Mouse (Mus musculus) left cerebral cortex, adult 18-20 months (tissue): Measurements from ENCODE around the gene Coro1b. TPM values are rescaled to one million over a fixed set of nuclear protein-coding genes. Genes with fewer than 3 reads are reported as not detected.

ENCODE experiments used
- DNase-seq, 2 experiments: peaks; one replicate each; pipeline ENCODE4 v3.0.0; 2021 to 2022; ENCODE audit warnings: low spot score in 2 of 2, mixed read lengths in 1 of 2
- long read RNA-seq, 2 experiments: library from polyadenylated mRNA; stranded (forward); transcript quantifications; one replicate each; pipeline ENCODE4 v2.0.0; 2021
- total RNA-seq, 2 experiments: library from RNA; stranded (reverse); gene quantifications; 2 replicates each; pipeline ENCODE4 v1.2.3; 2021

Coro1b gene
- total RNA-seq: 10 to 100 TPM; 77.9 to 81.3 TPM
- long read RNA-seq, experiment 1, transcript Coro1b-201 (11 exons, 1,888 nt): major isoform, 21 of 86 reads
- long read RNA-seq, experiment 1, partial matches to known transcripts: 10 of 86 reads
- long read RNA-seq, experiment 1, other reads (novel, unspliced or antisense): 55 of 86 reads
- long read RNA-seq, experiment 2, transcript Coro1b-201 (11 exons, 1,888 nt): major isoform, 14 of 76 reads
- long read RNA-seq, experiment 2, partial matches to known transcripts: 12 of 76 reads
- long read RNA-seq, experiment 2, other reads (novel, unspliced or antisense): 50 of 76 reads

DNA sequence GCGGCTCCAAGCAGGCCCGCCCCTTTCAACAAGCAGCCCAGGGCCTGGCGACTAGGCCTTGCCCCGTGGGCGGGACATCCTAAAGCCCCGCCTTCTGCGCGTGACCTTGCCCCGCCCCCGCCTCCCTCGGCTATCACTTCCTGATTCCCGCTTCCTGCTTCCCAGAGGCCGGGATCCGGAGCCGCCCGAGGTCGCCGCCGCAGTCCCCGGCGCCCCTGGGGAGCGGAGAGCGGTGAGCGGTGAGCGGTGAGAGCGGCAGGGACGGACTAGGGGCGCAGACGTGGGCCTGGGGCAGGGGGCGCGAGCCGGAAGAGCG, at the start of gene Coro1b:
Gene Coro1b (plus strand): TSS at position 129 of the 316 bp plus-strand sequence.
- DNase-seq: peak; percentile 92 to 95

DNA sequence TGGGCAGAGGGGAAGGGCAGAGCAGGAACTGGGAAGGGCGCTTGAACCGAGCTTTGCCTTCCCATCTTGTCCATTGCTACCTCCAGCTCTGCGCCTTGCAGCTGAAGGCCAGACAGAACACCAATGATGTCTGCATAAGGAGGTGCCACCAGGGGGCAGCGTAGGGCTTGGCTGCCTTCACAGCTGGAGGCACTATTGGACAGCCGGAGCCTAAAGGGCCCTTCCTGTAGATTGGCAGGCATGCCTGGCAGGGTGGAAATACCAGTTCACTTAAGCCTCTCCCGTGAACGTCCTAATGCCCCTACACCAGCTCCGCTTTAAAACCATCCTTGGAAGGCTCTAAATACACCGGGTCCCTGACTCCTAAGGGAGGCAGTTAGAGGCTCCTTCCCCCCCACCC, 49.4 kb upstream of the Coro1b start:
- DNase-seq: peak; percentile 89 to 93

DNA sequence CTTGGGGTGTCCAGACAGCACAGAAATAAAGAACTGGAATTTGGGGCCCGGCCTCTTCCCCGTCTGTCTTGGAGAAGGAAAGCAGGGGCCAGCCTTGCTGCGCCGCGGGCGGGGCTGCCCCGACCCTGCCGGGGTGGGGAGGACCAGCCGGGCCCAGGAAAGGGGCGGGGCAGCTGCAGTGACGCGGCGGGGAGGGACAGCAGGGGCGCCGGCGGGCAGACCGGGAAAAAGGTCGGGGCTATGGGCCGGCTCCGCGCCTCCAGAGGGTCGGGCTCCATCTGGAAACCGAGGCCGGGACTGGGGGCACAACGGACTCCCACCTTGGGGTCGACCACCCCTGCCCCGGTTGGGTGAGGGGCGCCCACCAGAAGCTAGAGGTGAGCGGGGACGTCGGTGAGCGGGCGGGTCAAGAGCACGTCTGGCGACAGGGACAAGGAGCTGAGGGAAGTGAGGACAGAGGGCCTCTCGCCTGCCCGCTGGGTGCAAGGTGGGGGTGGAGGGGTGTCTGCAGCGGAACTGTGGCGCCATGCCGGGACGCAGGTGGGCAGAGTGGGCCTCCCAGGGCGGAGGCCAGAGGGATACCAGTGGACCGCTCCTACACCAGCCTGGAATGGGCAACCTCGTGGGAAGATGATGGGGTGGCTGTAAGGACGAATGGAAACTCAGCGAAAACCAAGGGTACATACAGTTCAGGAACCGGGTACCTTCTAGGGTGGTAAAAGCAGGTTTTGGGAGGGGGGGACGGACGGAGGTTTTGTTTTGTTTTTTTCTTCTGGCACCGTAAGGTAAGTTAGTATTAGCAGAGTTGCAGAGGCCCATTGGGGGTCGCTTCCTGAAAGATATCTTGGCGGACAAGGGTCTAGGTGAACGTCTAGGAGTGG, 48.3 kb upstream of the Coro1b start, which contains the start of gene Pitpnm1:
Gene Pitpnm1 (plus strand): TSS at position 162 of the 881 bp plus-strand sequence.
- peak; percentile 35 to 72 for DNase-seq

DNA sequence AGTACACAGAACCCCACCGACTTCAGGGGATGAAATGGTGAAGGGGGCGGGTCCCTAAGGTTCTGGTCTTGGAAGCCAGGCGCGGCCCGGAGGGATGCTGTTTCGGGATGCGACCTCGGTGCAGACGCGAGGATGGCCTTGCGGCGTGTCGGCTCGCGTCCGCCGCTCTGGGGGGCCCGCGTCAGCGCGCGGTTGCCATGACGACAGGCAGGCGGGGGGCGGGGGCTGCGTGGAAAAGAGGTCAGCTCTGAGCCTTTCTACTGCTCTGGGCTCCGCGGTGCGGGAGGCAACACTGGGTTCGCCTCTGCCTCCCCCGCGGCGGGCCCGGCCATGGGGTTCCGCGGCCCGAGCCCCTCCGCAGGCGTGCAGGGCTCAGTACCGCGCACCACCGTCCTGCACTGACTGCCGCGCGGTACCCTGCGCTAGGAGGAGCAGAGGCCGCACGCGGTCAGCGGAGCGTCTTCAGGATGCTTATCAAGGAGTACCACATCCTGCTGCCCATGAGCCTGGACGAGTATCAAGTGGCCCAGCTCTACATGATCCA, 47.6 kb upstream of the Coro1b start:
- DNase-seq: peak; percentile 72 to 78

DNA sequence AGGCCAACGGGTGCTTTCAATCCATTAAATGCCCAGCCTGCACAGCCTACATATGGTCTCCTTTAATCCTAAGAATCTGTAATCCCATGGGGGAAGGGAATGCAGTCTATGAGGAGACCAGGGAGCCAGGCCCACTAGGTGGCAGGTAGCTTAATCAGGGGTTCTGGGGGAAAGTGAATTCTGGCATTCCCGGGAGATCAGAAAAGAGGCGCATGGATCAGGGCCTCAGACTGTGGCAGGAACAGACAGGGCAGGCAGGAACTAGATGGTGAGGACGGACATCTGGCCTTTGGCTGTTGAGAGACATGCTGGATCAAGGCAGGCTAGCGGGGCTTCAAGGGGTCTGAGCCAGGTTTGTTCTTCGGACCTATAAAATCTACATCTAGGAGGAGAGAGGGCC, 47.0 kb upstream of the Coro1b start:
- DNase-seq: no peak

DNA sequence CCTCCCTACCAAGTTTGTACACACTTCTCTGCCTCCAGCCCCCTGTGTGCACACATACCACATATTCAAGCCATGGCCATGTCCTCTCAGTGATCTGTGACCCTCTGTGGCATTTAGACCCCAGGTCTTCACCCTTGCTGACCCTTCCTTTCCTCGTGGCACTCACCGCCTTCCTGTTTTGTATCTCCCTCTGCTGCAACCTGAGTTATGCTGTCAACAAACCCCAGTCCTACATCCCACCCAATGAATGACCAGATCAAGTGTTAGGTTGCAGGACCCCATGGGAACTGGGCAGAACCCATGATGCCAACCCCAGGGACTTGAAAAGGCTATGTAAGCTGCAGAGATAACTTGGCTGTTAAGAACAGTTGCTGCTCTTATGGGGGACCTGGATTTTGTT, 46.4 kb upstream of the Coro1b start:
- DNase-seq: no peak

- no peak for DNase-seq
These were observed 45.8 kb upstream of the Coro1b start for GRCm38 (mm10) chr19:4102626-4103025.

DNA sequence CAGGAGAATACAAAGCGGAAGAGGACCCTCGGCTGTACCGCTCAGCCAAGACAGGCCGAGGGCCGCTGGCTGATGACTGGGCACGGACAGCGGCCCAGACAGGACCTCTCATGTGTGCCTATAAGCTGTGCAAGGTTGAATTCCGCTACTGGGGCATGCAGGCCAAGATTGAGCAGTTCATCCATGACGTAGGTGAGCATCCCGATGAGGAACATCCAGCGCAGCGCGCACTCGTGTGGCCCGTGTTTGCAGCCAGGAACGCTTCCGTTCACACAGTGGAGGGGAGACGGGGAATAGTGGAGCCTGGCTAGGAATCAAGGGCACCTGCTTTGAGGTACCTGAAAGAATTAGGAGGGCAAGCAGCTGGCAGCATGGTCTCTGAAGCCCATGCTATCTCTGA, 45.1 kb upstream of the Coro1b start:
- DNase-seq: no peak

- DNase-seq: no peak
These were observed 44.6 kb upstream of the Coro1b start for GRCm38 (mm10) chr19:4103792-4104191.

DNA sequence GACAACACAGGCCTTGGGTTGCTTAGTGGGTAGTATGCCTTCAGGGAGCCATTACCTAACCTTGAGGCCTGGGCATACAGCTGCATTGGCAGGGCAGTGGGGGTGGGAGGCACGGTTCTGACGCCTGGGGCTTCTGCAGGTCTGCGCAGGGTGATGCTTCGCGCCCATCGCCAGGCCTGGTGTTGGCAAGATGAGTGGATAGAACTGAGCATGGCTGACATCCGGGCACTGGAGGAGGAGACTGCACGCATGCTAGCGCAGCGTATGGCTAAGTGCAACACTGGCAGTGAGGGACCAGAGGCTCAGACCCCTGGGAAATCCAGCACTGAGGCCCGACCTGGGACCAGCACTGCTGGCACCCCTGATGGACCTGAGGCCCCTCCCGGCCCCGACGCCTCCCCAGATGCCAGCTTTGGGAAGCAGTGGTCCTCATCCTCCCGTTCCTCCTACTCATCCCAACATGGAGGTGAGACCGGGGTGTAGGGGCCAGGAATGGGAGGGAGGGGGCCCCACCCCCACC, 43.7 kb upstream of the Coro1b start:
- no peak for DNase-seq

DNA sequence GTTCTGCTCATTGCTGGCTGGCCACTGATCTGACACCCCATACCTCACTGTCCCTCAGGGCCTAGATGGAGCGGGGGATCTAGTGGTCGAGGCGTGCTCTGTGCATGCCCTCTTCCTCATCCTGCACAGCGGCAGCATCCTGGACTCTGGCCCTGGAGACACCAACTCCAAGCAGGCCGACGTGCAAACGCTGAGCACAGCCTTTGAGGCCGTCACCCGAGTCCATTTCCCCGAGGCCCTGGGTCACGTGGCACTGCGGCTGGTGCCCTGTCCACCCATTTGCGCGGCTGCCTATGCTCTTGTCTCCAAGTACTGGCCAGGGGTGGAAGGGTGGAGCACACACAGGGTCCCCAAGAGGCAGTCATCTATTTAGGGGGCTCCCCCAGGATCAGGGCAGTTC, 41.8 kb upstream of the Coro1b start:
- no peak for DNase-seq

GRCm38 (mm10) chr19:4108535-4108934, 39.9 kb upstream of the Coro1b start:
- DNase-seq: no peak

DNA sequence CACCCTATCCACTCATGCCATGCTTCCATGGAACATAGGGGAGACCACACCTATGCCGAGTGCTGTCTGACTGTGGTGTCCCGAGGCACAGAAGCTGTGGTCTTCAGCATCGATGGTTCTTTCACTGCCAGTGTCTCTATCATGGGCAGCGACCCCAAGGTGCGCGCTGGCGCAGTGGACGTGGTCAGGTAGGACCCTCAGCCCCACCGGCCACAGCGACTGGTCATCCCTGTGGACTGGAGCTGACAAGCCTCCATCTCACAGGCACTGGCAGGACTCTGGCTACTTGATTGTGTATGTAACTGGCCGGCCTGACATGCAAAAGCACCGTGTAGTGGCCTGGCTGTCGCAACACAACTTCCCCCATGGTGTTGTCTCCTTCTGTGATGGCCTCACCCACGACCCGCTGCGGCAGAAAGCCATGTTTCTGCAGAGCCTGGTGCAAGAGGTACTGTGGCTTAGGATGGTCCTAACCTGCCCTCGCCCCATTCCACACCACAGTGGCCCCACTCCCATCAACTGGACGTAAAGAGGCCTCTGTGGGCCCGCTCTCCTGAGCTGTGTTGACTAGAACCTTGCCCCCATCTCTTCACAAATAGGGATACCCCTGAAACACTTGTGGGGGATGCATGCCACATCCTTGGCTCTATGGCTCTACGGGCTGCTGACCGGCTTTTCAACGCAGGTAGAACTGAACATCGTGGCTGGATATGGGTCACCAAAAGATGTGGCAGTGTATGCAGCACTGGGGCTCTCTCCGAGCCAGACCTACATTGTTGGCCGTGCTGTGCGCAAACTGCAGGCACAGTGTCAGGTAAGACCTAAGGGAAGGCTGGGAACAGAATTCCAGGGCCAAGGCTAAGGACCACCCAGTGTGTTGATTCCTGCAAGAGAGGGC, 36.1 kb upstream of the Coro1b start:
- no peak for DNase-seq

GRCm38 (mm10) chr19:4113186-4113805, 35.1 kb upstream of the Coro1b start:
- DNase-seq: peak; percentile 87 to 90

GRCm38 (mm10) chr19:4113806-4114230, 34.6 kb upstream of the Coro1b start:
- DNase-seq: no peak

GRCm38 (mm10) chr19:4114551-4114950, 33.9 kb upstream of the Coro1b start:
- DNase-seq: no peak

GRCm38 (mm10) chr19:4115144-4115543, 33.3 kb upstream of the Coro1b start:
- no peak for DNase-seq

DNA sequence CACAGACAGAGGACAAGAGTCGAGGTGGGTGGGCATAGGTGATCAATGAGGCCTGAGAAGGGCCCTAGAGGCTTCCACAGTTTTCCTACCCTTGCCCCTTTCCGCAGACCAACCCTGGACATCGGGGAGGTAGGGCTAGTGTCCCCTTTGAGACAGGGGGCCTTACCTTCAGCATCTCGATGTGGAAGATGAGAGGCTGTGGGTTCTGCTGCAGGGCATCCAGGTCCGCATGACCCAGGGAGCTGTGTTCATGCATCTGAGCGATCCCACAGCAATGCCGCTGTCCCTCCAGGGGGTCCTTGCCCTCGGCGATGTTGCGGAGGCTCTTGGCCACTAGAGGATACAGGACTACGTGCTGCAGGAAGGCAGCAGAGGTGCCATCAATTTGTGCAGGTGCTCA, 32.6 kb upstream of the Coro1b start:
- no peak for DNase-seq

DNA sequence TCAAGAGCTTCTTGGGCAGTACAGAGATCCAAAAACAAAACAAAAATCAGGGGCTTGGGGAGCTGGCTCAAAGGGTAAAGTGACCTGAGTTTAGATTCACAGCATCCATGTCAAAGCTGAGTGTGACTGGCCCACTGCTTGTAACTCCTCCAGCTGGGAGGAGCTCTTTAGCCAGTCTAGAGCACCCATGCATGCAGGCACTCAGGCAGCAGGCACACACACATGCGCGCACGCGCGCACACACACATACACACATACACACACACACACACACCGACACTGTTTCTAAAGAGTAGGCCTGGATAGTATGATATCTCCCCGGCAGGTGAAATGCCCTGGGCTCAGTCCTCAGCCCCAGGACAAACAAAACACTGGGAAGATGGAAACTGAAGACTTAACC, 31.4 kb upstream of the Coro1b start:
- no peak for DNase-seq

GRCm38 (mm10) chr19:4118350-4118749, 30.1 kb upstream of the Coro1b start:
- no peak for DNase-seq
